Mouse (Mus musculus) midbrain, embryonic 13.5 days (tissue): ENCODE data around the gene Bpi. TPM values are rescaled to one million over a fixed set of nuclear protein-coding genes. Genes with fewer than 3 reads are reported as not detected.

ENCODE experiments used
- ATAC-seq: fragments of 200-750 bp; cut with Nextera tagmentation; 2 replicates; pipeline ENCODE4 v1.8.0; 2017; ENCODE audit warnings: mild to moderate bottlenecking, moderate TSS enrichment, moderate library complexity
- H3K27ac ChIP-seq: fragments of 300-500 bp; sonication (generic); 2 replicates; pipeline ENCODE4 v1.5.1; 2015; ENCODE audit warnings: inconsistent platforms, mild to moderate bottlenecking, moderate library complexity
- H3K27me3 ChIP-seq: fragments of 300-500 bp; sonication (generic); 2 replicates; pipeline ENCODE4 v1.6.1; 2015; ENCODE audit warnings: mild to moderate bottlenecking, inconsistent platforms
- H3K36me3 ChIP-seq: fragments of 300-500 bp; sonication (generic); 2 replicates; pipeline ENCODE4 v1.6.1; 2015; ENCODE audit warnings: mild to moderate bottlenecking, inconsistent platforms
- H3K4me1 ChIP-seq: fragments of 300-500 bp; sonication (generic); replicated peaks from 2 replicates; pipeline ENCODE4 v1.6.1; 2015; ENCODE audit warnings: inconsistent platforms
- H3K4me2 ChIP-seq: fragments of 300-500 bp; sonication (generic); replicated peaks from 2 replicates; pipeline ENCODE4 v1.6.1; 2015; ENCODE audit warnings: moderate library complexity, mild to moderate bottlenecking, inconsistent platforms
- H3K4me3 ChIP-seq: fragments of 300-500 bp; sonication (generic); replicated peaks from 2 replicates; pipeline ENCODE4 v1.5.1; 2015; ENCODE audit warnings: mild to moderate bottlenecking, inconsistent platforms
- H3K9ac ChIP-seq: fragments of 300-500 bp; sonication (generic); replicated peaks from 2 replicates; pipeline ENCODE4 v1.6.1; 2015; ENCODE audit warnings: mild to moderate bottlenecking, inconsistent platforms
- H3K9me3 ChIP-seq: fragments of 300-500 bp; sonication (generic); 2 replicates; pipeline ENCODE4 v1.6.1; 2016; ENCODE audit warnings: mild to moderate bottlenecking, inconsistent platforms
- WGBS: fragments of 180-500 bp; shearing (Covaris S2); methylation state at CpG from one replicate; pipeline ENCODE4 v1.1.7; 2015; 5-methylcytosine and 5-hydroxymethylcytosine counted together
- polyA plus RNA-seq: library from polyadenylated mRNA; unstranded; fragments of >200 nt; fragmentation: Nextera tagmentation; extraction: Ambion mirVana; gene quantifications from 2 replicates; pipeline ENCODE4 v1.2.1, GENCODE M21; 2015

The Bpi gene
- polyA plus RNA-seq, 1 experiment from 2014 or later, result not detected

DNA sequence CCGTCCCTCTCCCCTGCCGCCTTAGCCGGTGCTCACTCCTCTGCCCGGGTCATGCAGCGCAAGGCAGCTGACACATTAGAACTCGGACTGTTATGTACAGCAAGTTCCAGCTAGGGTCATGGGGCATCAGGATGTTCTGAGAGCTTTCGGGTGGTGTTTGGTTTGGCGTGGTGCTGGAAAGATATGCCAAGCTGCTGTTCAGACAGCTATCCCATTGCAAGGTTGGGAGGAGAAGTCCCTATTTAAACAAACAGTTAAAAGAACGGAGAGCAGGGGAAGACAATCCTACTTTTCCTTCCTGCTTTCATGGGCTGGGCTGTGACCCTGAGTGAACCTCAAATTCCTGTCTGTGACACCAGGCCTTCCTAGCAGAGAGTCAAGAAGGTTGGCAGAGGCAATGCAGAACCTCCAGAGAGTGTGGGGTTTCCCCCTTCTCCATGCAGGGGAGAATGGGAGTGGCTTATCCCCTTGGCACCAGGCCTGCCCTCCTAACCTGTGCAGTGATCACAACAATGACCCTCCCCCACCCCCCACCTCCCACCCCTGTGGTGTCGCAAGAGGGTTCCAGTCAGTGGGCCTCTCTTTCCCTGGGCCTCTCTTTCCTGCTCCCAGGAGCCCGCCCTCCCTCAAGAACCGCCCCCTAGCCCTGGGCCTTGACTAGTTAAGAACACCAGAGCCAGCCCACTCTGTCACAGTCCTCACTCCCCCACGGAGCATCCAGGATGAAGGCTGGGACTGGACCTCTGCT, 48.2 kb downstream of the Bpi start, which contains the start of gene Lbp:
Gene Lbp, plus strand, starts transcription at position 546 of the 748 bp plus-strand sequence.
- no peak within 1 kb of the TSS for H3K4me3 ChIP-seq
- no peaks in the 10 kb centered on the region for H3K9me3 ChIP-seq
- H3K27ac ChIP-seq, result no peak within 1 kb of the TSS
- H3K9ac ChIP-seq, result no peak within 1 kb of the TSS
- H3K27me3 ChIP-seq, result no peaks in the 10 kb centered on the region
- no peaks in the 10 kb centered on the region for H3K36me3 ChIP-seq
- ATAC-seq, result peak; percentile 24; the same call in 1 of the 2 replicates
- 50% methylated on average over 13 of the region's 13 CpGs for WGBS
- H3K4me2 ChIP-seq, result no peak within 1 kb of the TSS
- H3K4me1 ChIP-seq, result no peaks in the 10 kb centered on the region

DNA sequence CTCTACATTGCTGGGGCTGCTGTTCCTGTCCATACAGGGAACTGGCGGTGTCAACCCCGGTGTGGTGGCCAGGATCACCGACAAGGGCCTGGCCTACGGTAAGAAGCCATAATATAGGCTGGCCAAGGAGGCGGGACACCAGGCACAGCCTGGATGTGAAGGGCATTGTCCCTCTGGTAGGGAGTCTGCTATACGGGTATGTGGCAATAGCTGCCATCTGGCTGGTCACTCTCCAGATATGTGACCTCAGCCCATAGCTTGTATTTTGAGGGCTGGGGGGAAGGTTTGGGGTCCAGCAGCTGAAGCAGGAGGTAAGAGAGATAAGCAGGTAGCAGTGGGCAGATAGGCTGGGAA, 48.8 kb downstream of the Bpi start:
- H3K9me3 ChIP-seq, result no peaks in the 10 kb centered on the region
- 46% methylated on average over 6 of the region's 6 CpGs for WGBS
- ATAC-seq, result 0 out of 2 replicates have a peak, but pooled peaks have one; percentile 9
- H3K27ac ChIP-seq, result no peak overlapping the region
- H3K27me3 ChIP-seq, result no peaks in the 10 kb centered on the region
- H3K4me3 ChIP-seq, result no peak overlapping the region
- H3K4me2 ChIP-seq, result no peak overlapping the region
- no peak overlapping the region for H3K9ac ChIP-seq
- no peaks in the 10 kb centered on the region for H3K4me1 ChIP-seq
- no peaks in the 10 kb centered on the region for H3K36me3 ChIP-seq

DNA sequence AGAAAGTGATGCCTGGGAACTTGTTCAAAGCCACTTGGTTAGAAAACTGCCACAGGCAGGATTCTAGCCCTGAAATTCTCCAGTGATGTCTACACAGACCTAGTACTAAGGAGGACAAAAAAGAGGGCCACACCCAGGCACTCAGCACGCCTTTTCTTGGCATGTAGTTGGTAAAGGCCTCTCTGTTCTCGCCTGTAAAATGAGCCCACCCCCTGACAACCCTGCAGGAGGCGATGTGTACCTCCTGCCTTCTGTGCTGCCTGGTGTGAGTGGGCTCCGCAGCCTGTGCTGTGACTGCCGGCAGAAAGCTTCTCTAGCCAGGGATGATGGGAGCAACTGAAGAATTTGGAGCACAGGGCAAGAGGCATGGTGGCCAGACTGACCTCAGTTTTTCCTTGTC, 50.4 kb downstream of the Bpi start:
- Histone ChIP-seq H3K27me3 (no peaks in the 10 kb centered on the region), H3K4me2 (no peak overlapping the region), H3K9ac (no peak overlapping the region), H3K36me3 (no peaks in the 10 kb centered on the region), H3K4me1 (no peaks in the 10 kb centered on the region), H3K27ac (no peak overlapping the region), H3K4me3 (no peak overlapping the region), H3K9me3 (no peaks in the 10 kb centered on the region)
- ATAC-seq, result no peak
- WGBS, result 57% methylated on average over 5 of the region's 5 CpGs

DNA sequence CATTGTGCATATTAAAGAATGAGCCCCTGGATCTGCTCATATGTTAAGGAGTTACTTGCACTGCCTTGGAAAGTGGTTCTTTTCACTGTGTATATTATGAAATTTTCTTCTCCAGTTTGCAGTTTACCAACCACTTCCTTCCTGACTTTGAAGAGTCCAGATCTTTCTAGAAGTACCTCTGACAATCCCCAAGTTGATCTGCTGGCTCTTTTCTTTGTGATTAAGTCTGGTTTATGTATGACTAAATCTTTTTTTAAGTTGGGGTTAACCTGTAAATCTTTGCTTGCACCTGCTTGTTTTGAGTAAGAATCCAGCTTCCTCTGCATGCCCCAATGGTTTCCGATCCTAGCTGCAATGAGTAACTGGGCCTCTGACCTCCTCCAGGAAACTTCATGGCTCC, 55.2 kb downstream of the Bpi start:
- no peak overlapping the region for H3K9ac ChIP-seq
- H3K36me3 ChIP-seq, result no peaks in the 10 kb centered on the region
- H3K4me3 ChIP-seq, result no peak overlapping the region
- H3K4me2 ChIP-seq, result no peak overlapping the region
- no peak for ATAC-seq
- no peak overlapping the region for H3K27ac ChIP-seq
- peaks cover 6% of the 10 kb centered on the region; the same call in 1 of the 2 replicates for H3K4me1 ChIP-seq
- no peaks in the 10 kb centered on the region for H3K9me3 ChIP-seq
- WGBS, result 81% methylated on average over 1 of the region's 1 CpGs
- no peaks in the 10 kb centered on the region for H3K27me3 ChIP-seq

DNA sequence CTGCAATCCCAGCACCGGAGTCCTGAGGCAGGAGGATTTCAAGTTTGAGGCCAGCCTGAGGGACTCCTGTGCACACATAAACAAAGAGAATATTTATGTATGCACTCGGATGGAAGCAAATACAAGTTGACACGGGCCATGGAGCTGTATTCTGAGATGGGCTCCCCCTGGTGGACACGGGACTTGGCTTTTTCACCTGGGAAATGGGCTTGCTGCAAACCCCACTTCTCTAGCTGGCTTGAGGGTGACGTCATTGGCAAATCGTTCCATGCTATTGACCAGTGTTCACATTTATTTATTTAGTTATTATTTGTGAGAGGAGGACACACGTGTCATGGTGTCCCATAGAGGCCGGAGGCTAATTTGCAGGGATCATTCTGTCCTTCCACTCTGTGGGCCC, 58.5 kb downstream of the Bpi start:
- Histone ChIP-seq H3K36me3 (no peaks in the 10 kb centered on the region), H3K4me1 (peaks cover 6% of the 10 kb centered on the region; the same call in 1 of the 2 replicates), H3K27me3 (0 out of 2 replicates have a peak, but pooled peaks cover 2% of the 10 kb centered on the region), H3K9ac (no peak overlapping the region), H3K4me3 (no peak overlapping the region), H3K4me2 (no peak overlapping the region), H3K9me3 (no peaks in the 10 kb centered on the region), H3K27ac (no peak overlapping the region)
- 74% methylated on average over 8 of the region's 8 CpGs for WGBS
- ATAC-seq, result no peak

DNA sequence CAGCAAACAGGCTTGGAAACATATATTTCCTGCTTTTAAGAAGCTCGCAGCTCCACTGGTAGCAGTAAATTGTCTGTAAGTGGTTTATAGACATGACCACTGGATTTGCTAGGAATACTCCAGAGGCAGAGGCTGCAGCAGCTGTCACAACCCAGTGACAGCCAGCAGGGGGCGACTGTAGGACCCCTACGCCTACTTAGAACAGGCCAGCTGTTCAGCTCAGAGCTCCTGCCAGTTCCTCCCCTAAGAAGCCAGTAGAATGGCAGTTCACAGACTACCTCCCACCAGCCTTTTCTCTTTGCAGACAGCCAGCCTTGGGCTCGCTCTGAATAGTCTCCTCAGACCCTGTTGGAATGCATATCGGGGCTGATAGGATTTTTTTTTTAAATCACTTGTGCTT, 59.1 kb downstream of the Bpi start:
- ATAC-seq, result peak; percentile 77
- WGBS, result 10% methylated on average over 5 of the region's 5 CpGs
- no peaks in the 10 kb centered on the region for H3K36me3 ChIP-seq
- H3K4me2 ChIP-seq, result no peak overlapping the region
- peaks cover 6% of the 10 kb centered on the region; the same call in 1 of the 2 replicates for H3K4me1 ChIP-seq
- H3K27ac ChIP-seq, result no peak overlapping the region
- H3K9ac ChIP-seq, result no peak overlapping the region
- H3K27me3 ChIP-seq, result 0 out of 2 replicates have a peak, but pooled peaks cover 2% of the 10 kb centered on the region
- H3K9me3 ChIP-seq, result no peaks in the 10 kb centered on the region
- H3K4me3 ChIP-seq, result no peak overlapping the region

DNA sequence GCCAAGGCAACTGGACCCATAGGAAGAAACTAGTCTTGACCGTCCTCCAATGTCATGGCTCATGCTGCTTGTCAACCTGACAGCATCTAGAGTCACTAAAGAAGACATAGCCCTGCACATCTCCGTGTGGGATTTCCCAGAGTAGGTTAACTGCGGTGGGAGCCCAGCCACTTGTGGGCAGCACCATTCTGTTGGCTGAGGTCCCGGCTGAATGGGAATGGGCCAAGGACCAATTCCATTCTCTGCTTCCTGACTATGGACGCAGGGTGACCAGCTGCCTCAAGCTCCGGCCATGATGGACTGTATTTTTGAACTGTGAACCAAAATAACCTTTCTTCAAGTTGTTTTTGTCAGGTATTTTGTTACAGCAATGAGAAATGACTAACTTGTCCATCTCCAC, 63.7 kb downstream of the Bpi start:
- Histone ChIP-seq H3K4me1 (peaks cover 10% of the 10 kb centered on the region; the same call in 1 of the 2 replicates), H3K36me3 (no peaks in the 10 kb centered on the region), H3K27ac (no peak overlapping the region), H3K4me3 (no peak overlapping the region), H3K27me3 (0 out of 2 replicates have a peak, but pooled peaks cover 2% of the 10 kb centered on the region), H3K9ac (no peak overlapping the region), H3K4me2 (no peak overlapping the region), H3K9me3 (no peaks in the 10 kb centered on the region)
- 91% methylated on average over 6 of the region's 6 CpGs for WGBS
- ATAC-seq, result no peak

DNA sequence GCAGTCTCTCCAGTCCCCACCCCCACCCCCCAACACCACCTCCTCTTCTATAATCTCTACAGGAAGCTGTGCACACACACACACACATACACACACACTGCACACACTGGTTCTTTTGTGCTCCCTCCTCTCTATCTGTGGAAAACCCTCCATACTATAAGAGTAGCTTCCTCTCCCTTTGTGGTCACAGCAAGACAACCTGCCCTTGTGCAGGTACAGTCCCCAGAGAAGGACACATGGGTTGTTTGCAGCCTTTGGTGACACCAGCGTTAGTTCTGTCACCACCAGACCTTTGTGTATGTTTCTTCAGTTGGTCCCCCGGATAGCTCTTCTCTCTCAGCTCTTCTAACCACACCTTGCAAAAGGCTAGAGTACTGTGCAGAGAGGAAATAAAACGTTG, 65.0 kb downstream of the Bpi start:
- 75% methylated on average over 3 of the region's 3 CpGs for WGBS
- Histone ChIP-seq H3K27ac (no peak overlapping the region), H3K27me3 (0 out of 2 replicates have a peak, but pooled peaks cover 2% of the 10 kb centered on the region), H3K4me1 (0 out of 2 replicates have a peak, but pooled peaks cover 3% of the 10 kb centered on the region), H3K9ac (no peak overlapping the region), H3K9me3 (no peaks in the 10 kb centered on the region), H3K4me3 (no peak overlapping the region), H3K4me2 (no peak overlapping the region), H3K36me3 (no peaks in the 10 kb centered on the region)
- ATAC-seq, result no peak

DNA sequence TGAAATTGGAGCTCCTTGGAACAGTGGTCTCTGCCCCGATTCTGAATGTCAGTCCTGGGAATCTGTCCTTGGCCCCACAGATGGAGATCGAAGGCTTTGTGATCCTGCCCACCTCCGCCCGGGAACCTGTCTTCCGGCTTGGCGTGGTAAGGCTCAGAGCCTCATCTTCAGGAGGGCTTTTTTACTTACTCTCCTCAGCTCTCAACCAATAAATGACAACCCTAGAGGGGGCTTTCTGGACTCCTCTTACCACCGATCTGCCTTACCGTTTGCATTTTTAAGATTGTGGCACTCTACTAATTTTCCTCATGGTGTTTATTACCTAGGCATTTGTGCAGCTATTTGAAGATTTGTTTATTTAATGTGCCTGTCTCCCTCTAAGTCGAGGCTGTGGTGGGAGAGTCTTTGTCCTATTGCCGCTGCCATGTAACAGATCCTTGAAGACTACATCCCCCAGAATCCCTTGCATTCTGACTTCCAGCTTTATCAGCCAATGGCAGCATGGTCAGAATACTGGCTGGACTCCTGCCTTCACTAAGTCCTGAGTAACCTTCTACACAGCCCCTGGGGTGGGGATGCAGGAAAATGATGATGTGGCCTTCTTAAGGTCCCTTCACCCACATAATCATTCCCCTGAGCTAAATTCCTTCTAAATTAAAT, 66.8 kb downstream of the Bpi start:
- peak; percentile 92 for ATAC-seq
- no peak overlapping the region for H3K9ac ChIP-seq
- H3K36me3 ChIP-seq, result no peaks in the 10 kb centered on the region
- H3K9me3 ChIP-seq, result no peaks in the 10 kb centered on the region
- H3K27me3 ChIP-seq, result no peaks in the 10 kb centered on the region
- H3K27ac ChIP-seq, result no peak overlapping the region
- 0 out of 2 replicates have a peak, but pooled peaks cover 3% of the 10 kb centered on the region for H3K4me1 ChIP-seq
- no peak overlapping the region for H3K4me3 ChIP-seq
- no peak overlapping the region for H3K4me2 ChIP-seq
- 61% methylated on average over 10 of the region's 10 CpGs for WGBS

DNA sequence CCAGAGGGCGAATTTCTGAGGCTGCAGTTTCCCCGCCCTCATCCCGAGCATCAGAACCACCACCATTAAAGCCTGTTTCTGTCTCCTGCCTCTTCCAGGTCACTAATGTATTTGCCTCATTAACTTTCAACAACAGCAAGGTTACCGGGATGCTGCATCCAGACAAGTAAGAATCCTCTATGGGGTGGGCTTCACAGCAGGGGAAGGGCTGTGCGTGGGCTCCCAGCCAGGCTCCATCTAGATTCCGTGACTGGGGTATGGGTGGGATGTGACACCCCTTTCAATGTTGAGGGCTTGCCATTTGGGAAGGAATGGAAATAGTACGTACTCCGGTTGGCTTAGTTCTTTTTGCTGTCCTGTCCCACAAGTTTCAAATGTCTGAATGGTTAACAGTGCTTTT, 67.7 kb downstream of the Bpi start:
- Histone ChIP-seq H3K4me2 (no peak overlapping the region), H3K36me3 (no peaks in the 10 kb centered on the region), H3K27ac (no peak overlapping the region), H3K27me3 (no peaks in the 10 kb centered on the region), H3K4me1 (0 out of 2 replicates have a peak, but pooled peaks cover 3% of the 10 kb centered on the region), H3K9me3 (no peaks in the 10 kb centered on the region), H3K9ac (no peak overlapping the region), H3K4me3 (no peak overlapping the region)
- 64% methylated on average over 8 of the region's 8 CpGs for WGBS
- ATAC-seq, result no peak
